Mouse (Mus musculus): ENCODE data around the gene Arhgdig. TPM values are rescaled to one million over a fixed set of nuclear protein-coding genes. Genes with fewer than 3 reads are reported as not detected.

Arhgdig gene
- polyA plus RNA-seq (2015; fragmentation: Nextera tagmentation; extraction: Ambion mirVana): 10.1 and 10.7 TPM in 2 replicates

DNA sequence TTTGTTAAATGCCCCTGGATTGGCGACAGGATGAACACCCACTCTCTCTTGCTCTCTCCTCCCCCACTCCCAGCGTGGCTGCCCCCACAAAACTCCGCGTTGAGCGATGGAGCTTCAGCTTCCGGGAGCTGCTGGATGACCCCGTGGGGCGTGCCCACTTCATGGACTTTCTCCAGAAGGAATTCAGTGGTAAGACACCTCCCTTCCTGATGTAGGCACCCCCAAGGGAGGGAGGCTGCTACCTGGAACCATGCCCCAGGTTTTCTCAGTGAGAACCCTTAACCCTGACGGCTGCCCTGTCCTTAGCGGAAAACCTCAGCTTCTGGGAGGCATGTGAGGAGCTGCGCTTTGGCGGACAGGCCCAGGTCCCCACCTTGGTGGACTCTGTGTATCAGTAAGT is at the start of gene Arhgdig:
Arhgdig (minus strand) TSS at position 101 of the 400 bp plus-strand sequence.

DNA sequence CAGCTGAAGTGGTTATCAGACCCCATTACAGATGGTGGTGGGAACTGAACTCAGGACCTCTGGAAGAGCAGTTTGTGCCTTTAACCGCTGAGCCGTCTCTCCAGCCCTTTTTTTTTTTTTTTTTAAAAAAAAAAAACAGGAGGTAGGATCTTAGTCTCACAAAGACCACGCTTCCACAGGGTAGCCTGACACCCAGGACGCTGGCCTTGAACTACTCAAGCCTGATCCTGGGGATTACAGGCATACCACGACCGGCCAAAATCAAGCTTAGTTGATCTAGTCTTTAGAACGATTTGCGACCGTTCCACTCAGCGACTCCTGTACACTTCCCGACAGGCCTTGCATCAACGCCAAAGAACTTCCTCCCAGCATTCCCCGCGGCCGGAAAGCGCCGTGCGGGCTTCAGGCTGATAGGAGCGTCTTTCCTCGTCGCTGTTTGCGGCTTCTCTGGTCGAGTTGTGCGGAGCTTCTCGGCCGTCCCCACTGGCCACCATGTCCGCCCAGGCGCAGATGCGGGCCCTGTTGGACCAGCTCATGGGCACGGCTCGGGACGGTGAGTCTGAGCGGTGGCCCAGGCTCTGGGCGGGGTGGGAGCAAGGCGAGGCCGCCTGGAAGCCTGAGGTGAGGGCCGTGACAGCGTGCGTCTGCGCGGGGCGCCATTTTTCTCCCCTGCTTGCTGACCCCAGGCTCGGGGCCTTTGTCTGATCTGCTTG is 45.1 kb upstream of the Arhgdig start, which contains the start of gene Luc7l:
Luc7l (plus strand) TSS at position 358 of the 713 bp plus-strand sequence.

GRCm38 (mm10) chr17:26244101-26244841 is 36.7 kb upstream of the Arhgdig start, which contains the start of gene Fam234a:
Gene Fam234a (minus strand): TSS chr17:26244242.

DNA sequence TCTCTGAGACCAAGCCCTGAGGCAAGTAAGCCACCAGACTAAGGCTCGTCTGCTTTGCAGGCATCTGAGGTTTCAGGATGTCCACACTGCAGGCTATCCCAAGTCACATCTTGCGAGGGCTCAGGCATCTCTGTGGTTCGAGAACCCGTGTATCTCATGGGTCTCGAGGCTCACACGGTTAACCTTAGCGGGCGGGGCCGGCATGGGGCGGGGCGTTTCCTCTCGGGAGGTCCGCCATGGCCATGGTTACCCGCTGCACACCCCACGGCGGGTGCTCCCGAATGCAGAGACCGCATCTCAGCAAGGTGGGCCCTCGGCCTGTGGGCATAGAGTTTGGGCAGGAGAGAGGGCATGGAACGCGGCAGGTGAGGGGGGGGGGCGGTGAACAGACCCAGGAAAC is 4.8 kb downstream of the Arhgdig start, which contains the start of gene Rgs11:
Rgs11 (plus strand) TSS at position 215 of the 400 bp plus-strand sequence.

GRCm38 (mm10) chr17:26198892-26199291 is 8.7 kb downstream of the Arhgdig start, which contains the start of gene Pdia2:
Gene Pdia2 (minus strand): TSS chr17:26199087.

Other genes with a start within 250 kb of the Arhgdig start
- 13.4 and 16.2 TPM in 2 replicates for gene Capn15, start 222.0 kb downstream of the Arhgdig start, polyA plus RNA-seq (2015; fragmentation: Nextera tagmentation; extraction: Ambion mirVana)
- gene Rab11fip3, start 138.2 kb downstream of the Arhgdig start, polyA plus RNA-seq (2015; fragmentation: Nextera tagmentation; extraction: Ambion mirVana): 7.8 and 8.2 TPM in 2 replicates
- gene Decr2, start 117.4 kb downstream of the Arhgdig start, polyA plus RNA-seq (2015; fragmentation: Nextera tagmentation; extraction: Ambion mirVana): 74.4 and 84.5 TPM in 2 replicates
- gene Nme4, start 112.2 kb downstream of the Arhgdig start, polyA plus RNA-seq (2015; fragmentation: Nextera tagmentation; extraction: Ambion mirVana): 21.8 and 22.5 TPM in 2 replicates
- gene Tmem8, start 94.5 kb downstream of the Arhgdig start, polyA plus RNA-seq (2015; fragmentation: Nextera tagmentation; extraction: Ambion mirVana): 3.1 and 4.2 TPM in 2 replicates
- gene Mrpl28, start 84.3 kb downstream of the Arhgdig start, polyA plus RNA-seq (2015; fragmentation: Nextera tagmentation; extraction: Ambion mirVana): 116 and 122 TPM in 2 replicates
- 5.2 and 7.5 TPM in 2 replicates for gene Axin1, start 69.1 kb downstream of the Arhgdig start, polyA plus RNA-seq (2015; fragmentation: Nextera tagmentation; extraction: Ambion mirVana)
- 0.08 and 0.42 TPM in 2 replicates for gene Pdia2, start 8.7 kb downstream of the Arhgdig start, polyA plus RNA-seq (2015; fragmentation: Nextera tagmentation; extraction: Ambion mirVana)
- gene Rgs11, start 4.8 kb downstream of the Arhgdig start, polyA plus RNA-seq (2015; fragmentation: Nextera tagmentation; extraction: Ambion mirVana): 12.4 and 13.9 TPM in 2 replicates
- 63.1 and 67.4 TPM in 2 replicates for gene Fam234a, start 36.5 kb upstream of the Arhgdig start, polyA plus RNA-seq (2015; fragmentation: Nextera tagmentation; extraction: Ambion mirVana)
- gene Luc7l, start 45.1 kb upstream of the Arhgdig start, polyA plus RNA-seq (2015; fragmentation: Nextera tagmentation; extraction: Ambion mirVana): 34.2 and 36.6 TPM in 2 replicates
- 0.95 and 1.2 TPM in 2 replicates for gene Neurl1b, start 207.0 kb upstream of the Arhgdig start, polyA plus RNA-seq (2015; fragmentation: Nextera tagmentation; extraction: Ambion mirVana)